Mouse (Mus musculus): ENCODE data around the gene Mug2.
"Not testable (repeated sequence)": the region's sequence is repeated elsewhere in the genome, so short reads cannot be mapped to it uniquely, and the experiment has no call there.

Mug2 gene

DNA sequence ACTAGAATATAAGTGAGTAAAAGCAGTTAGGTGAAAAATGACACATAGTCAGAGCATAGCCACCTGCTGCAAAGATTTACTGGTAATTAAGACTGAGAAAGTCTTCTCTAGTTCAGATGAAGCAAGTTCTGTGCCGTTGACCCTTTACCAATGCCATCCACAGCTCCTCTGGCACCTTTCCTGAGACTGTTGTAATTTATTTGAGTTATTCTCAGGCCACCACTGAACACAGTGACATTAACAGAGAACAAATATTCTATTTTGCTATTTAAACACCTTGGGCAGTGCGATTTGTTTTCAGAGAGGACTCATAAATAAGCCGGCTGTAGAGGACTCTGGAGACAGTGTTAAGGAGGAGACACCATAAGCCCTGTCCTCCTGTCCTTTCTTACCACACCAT is at the start of gene Mug2:
Gene Mug2, plus strand, starts transcription at position 301 of the 400 bp plus-strand sequence.
- DNase-seq: not testable (repeated sequence)

DNA sequence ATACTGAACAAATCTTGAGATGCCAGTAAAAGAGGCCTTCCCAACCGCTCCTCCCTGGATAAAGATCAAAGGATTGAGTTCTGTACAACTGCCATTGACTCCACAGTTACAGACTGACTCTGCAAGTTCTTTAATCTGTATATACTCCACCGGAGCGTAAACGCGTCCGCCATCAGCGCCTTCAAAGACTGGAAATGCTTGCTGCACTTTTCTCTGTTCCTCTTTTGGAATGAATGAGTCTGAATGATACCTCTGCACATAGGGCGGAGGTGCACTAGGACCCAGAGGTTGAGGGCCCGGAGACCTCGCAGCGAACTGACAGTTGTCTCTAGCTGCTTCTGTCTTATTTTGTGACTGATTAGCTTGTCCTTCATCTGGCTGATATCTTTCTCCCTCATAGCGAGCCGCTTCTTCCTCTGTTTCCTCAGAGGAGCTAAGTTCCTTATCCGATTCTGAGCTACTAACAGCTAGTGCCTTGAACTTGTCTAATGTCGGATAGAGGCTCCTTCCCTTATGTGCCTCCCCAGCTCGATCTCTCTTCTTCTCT is 48.7 kb upstream of the Mug2 start:
- DNase-seq: not testable (repeated sequence)

DNA sequence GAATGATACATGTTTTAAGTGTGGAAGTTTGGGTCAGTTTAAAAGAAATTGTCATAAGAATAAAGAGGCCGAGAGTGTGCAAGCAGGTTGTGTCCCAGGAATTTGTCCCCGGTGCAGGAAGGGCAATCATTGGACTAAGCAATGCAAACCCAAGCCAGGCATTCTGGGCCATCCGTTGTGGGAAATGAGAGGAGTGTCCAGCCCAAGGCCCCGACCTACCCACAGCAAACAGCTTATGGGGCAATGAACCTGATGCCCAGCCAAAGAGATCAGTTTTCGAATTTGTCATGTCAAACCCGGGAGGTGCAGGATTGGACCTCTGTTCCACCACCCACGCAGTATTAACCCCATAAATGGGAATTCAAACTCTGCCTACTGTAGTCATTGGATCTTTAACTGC is 30.9 kb upstream of the Mug2 start:
- DNase-seq: no peak

DNA sequence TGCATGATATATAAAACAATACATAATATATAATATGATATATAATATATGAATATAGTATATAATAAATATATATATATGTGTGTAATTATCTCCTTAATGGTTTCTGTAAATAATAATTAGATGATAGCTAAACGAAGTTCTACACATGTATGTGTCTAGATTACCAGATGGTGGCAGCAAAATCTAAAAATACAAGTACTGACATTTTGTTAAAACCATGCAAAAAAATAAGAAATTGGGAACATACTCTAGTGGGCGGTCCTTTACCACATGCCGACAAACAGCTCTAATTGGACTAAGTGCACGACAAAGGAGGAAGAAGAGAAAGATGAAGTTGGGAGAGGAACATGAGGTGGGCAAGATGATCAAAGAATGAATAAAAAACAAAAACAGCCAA is 94.3 kb downstream of the Mug2 start:
- DNase-seq: no peak

DNA sequence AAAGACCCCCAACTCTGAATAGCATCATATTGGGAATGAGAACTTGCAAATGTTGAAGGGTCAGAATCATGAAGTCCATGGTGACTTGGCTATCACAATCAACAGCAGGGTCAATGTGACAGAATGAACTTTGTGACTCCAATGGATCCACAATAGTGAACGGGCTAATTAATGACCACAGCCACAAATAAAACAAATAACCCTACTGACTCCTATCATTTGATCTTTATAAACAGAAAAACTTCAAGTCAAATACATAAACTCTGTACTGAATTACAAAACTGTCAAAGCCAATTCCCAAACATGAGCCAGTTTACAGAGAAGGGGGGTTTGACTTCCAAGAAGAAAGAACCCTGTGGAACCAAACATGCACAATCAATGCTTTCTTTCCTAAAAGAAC is 95.1 kb downstream of the Mug2 start:
- DNase-seq: no peak

DNA sequence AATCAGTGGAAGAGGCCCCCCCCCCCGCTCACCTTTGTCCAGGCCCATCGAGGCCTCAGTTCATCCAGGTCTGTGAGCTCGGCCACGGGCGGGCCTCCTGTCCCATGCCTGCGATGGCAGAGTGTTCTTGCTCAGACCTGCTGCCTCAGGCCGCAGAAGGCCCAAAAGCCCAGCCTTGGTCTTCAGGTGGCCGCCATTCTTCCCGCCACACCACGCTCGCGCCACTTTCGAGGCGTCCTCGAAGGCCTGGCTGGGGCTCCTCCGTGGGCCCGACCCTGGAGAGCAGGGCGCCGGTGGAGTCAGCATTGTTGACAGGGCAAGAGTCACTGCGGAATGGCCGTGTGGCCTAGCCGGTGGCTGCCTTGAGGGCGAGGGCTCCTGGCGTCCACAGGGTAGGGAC is 110.4 kb downstream of the Mug2 start:
- no peak for DNase-seq

DNA sequence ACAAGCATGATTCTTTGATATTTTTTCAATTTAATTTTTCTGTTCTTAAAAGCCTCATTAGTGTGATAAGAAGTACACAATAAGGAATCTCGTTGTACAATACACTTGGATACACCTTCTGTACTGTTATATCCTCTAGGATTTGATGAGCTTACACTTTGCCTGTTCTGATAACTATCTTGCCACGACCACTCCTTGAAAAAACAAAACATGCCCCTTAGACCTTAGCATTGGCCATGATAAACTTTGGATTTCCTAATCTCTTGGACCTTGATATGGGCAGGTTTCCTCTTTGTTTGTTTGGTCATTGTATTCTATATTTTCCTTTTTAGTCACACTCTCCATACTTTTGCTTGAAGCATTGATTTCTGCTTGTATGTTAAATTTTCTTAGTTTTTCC is 123.0 kb downstream of the Mug2 start:
- no peak for DNase-seq

Measured in lung, postnatal 36 days (tissue).